Comparison of ENCODE assay signal across 15 mouse cellular contexts in the genomic region with DNA sequence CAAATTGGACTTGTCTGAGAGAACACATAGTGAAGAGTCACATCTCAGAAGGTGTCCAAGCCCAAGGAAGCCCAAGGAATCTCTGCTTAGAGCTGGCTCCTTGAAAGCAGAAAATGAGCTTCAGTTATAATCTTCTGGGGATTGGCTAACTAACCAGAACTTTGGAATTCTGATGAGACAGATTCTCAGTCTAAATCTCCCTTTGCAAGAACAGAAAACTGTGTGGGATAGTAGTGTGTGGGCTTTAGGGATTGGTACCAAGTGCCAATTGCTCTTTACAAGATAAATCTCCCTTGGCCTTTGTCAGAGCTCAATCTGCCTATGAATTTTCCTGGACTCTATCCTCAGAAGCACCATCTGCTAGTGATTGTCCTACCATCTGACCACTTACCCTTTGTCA. TPM values are rescaled to one million over a fixed set of nuclear protein-coding genes. Genes with fewer than 3 reads are reported as not detected.
DNase-seq lines count a peak whose midpoint lies in the region; ATAC-seq lines count a peak whose summit lies in the region.
"Had no signal": no experiment of that assay in that cellular context is flagged by ENCODE, and none has a peak within 500 bp of the region (broad histone marks: within the 10 kb centered on the region; RNA-seq: fewer than 3 reads in every experiment).

No protein-coding gene starts in this region.

- no peaks in the 10 kb centered on the region for H3K9me3 ChIP-seq in midbrain, embryonic 10.5 days (replicated peaks)
- no peaks in the 10 kb centered on the region for H3K9me3 ChIP-seq in midbrain, embryonic 15.5 days
- no peaks in the 10 kb centered on the region for H3K9me3 ChIP-seq in forebrain, embryonic 16.5 days (ENCODE audit: control insufficient read depth, low read length)
- no peaks in the 10 kb centered on the region for H3K9me3 ChIP-seq in hindbrain, embryonic 16.5 days (ENCODE audit: control insufficient read depth, low read length)
- H3K9me3 ChIP-seq: intestine, embryonic 15.5 days; limb, embryonic 10.5 days; liver, embryonic 12.5 days; lung, embryonic 15.5 days had no signal

- H3K27me3 ChIP-seq in midbrain, embryonic 10.5 days (ENCODE audit: low read depth, poor library complexity, severe bottlenecking): no peaks in the 10 kb centered on the region
- no peaks in the 10 kb centered on the region for H3K27me3 ChIP-seq in midbrain, embryonic 15.5 days (replicated peaks)
- H3K27me3 ChIP-seq in forebrain, embryonic 16.5 days (replicated peaks; ENCODE audit: control insufficient read depth, insufficient read depth, low read length): no peaks in the 10 kb centered on the region
- no peaks in the 10 kb centered on the region for H3K27me3 ChIP-seq in hindbrain, embryonic 16.5 days (replicated peaks; ENCODE audit: control insufficient read depth, insufficient read depth, low read length)
- H3K27me3 ChIP-seq: intestine, embryonic 15.5 days; liver, embryonic 12.5 days; lung, embryonic 15.5 days had no signal

- H3K9ac ChIP-seq in midbrain, embryonic 15.5 days: no peak overlapping the region
- no peak overlapping the region for H3K9ac ChIP-seq in forebrain, embryonic 16.5 days (replicated peaks; ENCODE audit: low read depth, low read length)
- H3K9ac ChIP-seq in hindbrain, embryonic 16.5 days (ENCODE audit: low read depth, low read length): no peak overlapping the region
- H3K9ac ChIP-seq: intestine, embryonic 15.5 days; liver, embryonic 12.5 days; lung, embryonic 15.5 days had no signal

- no peak for DNase-seq in midbrain, embryonic 10.5 days (ENCODE audit: low spot score)
- peak; percentile 42 for DNase-seq in telencephalon, adult 2 months (ENCODE audit: low read depth, low spot score)
- no peak for DNase-seq in kidney, postnatal 36 days
- no peak for DNase-seq in retina, postnatal 1 day
- DNase-seq: adrenal gland, adult 8-10 months; heart, postnatal 14 days; thymus, adult 18-20 months had no signal

- H3K27ac ChIP-seq in midbrain, embryonic 10.5 days (replicated peaks): peak overlapping the region; percentile 74
- no peak overlapping the region; the same call in 1 of the 2 replicates for H3K27ac ChIP-seq in midbrain, embryonic 15.5 days
- 0 out of 2 replicates have a peak overlapping the region, but pooled peaks have one; percentile 37 for H3K27ac ChIP-seq in forebrain, embryonic 16.5 days (ENCODE audit: low read length)
- H3K27ac ChIP-seq in hindbrain, embryonic 16.5 days (ENCODE audit: low read depth, low read length): peak overlapping the region; percentile 5; the same call in 1 of the 2 replicates
- H3K27ac ChIP-seq: intestine, embryonic 15.5 days; liver, embryonic 12.5 days; lung, embryonic 15.5 days had no signal

- H3K4me3 ChIP-seq in midbrain, embryonic 10.5 days: no peak overlapping the region
- no peak overlapping the region for H3K4me3 ChIP-seq in midbrain, embryonic 15.5 days
- no peak overlapping the region for H3K4me3 ChIP-seq in forebrain, embryonic 16.5 days (replicated peaks; ENCODE audit: low read length)
- no peak overlapping the region for H3K4me3 ChIP-seq in hindbrain, embryonic 16.5 days (ENCODE audit: low read length)
- H3K4me3 ChIP-seq: intestine, embryonic 15.5 days; limb, embryonic 10.5 days; liver, embryonic 12.5 days; lung, embryonic 15.5 days had no signal

- H3K36me3 ChIP-seq in midbrain, embryonic 10.5 days: no peaks in the 10 kb centered on the region
- H3K36me3 ChIP-seq in midbrain, embryonic 15.5 days (replicated peaks): no peaks in the 10 kb centered on the region
- H3K36me3 ChIP-seq in forebrain, embryonic 16.5 days (ENCODE audit: control insufficient read depth, insufficient read depth): no peaks in the 10 kb centered on the region
- H3K36me3 ChIP-seq in hindbrain, embryonic 16.5 days (ENCODE audit: control insufficient read depth, insufficient read depth, low read length): no peaks in the 10 kb centered on the region
- H3K36me3 ChIP-seq: G1E; intestine, embryonic 15.5 days; limb, embryonic 10.5 days; liver, embryonic 12.5 days; lung, embryonic 15.5 days had no signal

- no peak overlapping the region for H3K4me2 ChIP-seq in midbrain, embryonic 15.5 days
- no peak overlapping the region for H3K4me2 ChIP-seq in forebrain, embryonic 16.5 days (ENCODE audit: low read length)
- no peak overlapping the region for H3K4me2 ChIP-seq in hindbrain, embryonic 16.5 days (ENCODE audit: low read length)
- H3K4me2 ChIP-seq: intestine, embryonic 15.5 days; liver, embryonic 12.5 days; lung, embryonic 15.5 days had no signal

- ATAC-seq in midbrain, embryonic 15.5 days (replicated peaks): no peak
- no peak for ATAC-seq in forebrain, embryonic 16.5 days
- ATAC-seq in hindbrain, embryonic 16.5 days: no peak
- ATAC-seq: intestine, embryonic 15.5 days; liver, embryonic 12.5 days had no signal

- H3K4me1 ChIP-seq in midbrain, embryonic 10.5 days: peaks cover 12% of the 10 kb centered on the region
- H3K4me1 ChIP-seq in midbrain, embryonic 15.5 days: no peaks in the 10 kb centered on the region
- H3K4me1 ChIP-seq in forebrain, embryonic 16.5 days (replicated peaks; ENCODE audit: control insufficient read depth, insufficient read depth, low read length): peaks cover 6% of the 10 kb centered on the region
- no peaks in the 10 kb centered on the region for H3K4me1 ChIP-seq in hindbrain, embryonic 16.5 days (ENCODE audit: control insufficient read depth, insufficient read depth, low read depth, low read length)
- H3K4me1 ChIP-seq: intestine, embryonic 15.5 days; liver, embryonic 12.5 days; lung, embryonic 15.5 days had no signal

RNA-seq across cellular contexts. Expression of gene Cyp2j5, which starts 54.5 kb away (rescaled TPM):
- polyA plus RNA-seq in midbrain, embryonic 10.5 days (2016; fragmentation: Nextera tagmentation; extraction: Ambion mirVana): not detected in 2 replicates
- polyA plus RNA-seq in midbrain, embryonic 15.5 days (2015; fragmentation: Nextera tagmentation; extraction: Ambion mirVana): not detected in 2 replicates
- not detected in 2 replicates for polyA plus RNA-seq in forebrain, embryonic 16.5 days (2015; fragmentation: Nextera tagmentation; extraction: Ambion mirVana)
- not detected in 2 replicates for polyA plus RNA-seq in hindbrain, embryonic 16.5 days (2015; fragmentation: Nextera tagmentation; extraction: Ambion mirVana)
- polyA plus RNA-seq: G1E; limb, embryonic 10.5 days; lung, embryonic 15.5 days had no signal
